Mouse (Mus musculus) fat pad, adult 2 months (tissue): ENCODE measurements around the gene Arap2.

ENCODE experiments used
- DNase-seq: peaks from one replicate; pipeline ENCODE4 v3.0.0-alpha.2; 2011; ENCODE audit warnings: low read depth, low spot score; ENCODE audit errors: extremely low read depth

Arap2 gene

DNA sequence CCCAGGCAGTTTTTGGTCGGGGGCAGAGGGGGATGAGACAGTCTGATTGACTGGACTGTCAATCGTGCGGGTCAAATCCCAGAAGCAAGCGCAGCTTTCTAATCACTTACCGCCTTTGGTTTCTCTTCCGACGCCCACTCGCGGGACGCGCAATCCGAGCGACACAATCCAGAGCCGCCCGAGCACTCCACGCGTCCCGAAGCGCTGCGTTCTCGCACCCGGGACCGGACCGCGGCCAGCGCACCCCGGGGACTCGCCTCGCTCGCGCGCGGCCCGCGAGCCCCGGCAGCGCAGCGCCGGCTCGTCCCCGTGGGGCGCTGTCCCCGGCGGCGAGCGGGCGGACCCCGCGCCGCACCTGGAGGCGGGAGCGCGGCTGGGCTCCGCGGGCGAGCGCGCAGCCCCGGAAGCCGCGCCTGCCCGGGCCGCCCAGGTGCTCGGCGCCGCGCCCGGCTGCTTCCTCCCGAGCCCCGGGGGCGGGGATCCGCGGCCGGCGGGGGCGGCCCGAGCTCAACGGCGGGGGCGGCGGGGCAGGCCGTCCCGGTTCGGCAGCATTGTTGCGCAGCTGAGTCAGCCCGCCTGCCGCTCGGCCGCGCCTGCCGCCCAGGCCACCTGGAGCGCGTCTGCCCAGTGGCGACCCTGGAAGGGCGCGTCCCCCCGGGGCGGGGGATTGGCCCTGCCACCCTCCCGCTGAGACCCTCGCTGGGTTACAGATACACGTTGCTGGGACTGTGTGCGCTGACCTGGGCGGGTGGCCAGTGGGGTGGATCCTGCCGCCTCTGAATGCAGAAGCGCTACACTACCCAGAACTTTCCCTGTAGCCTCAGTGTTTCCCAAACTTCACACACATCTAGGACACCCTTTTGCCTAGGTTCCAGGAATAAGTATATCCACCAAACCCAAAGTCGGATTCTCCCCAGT lies at the start of gene Arap2:
Gene Arap2, minus strand, starts transcription at position 376 of the 918 bp plus-strand sequence.
- DNase-seq: no peak

DNA sequence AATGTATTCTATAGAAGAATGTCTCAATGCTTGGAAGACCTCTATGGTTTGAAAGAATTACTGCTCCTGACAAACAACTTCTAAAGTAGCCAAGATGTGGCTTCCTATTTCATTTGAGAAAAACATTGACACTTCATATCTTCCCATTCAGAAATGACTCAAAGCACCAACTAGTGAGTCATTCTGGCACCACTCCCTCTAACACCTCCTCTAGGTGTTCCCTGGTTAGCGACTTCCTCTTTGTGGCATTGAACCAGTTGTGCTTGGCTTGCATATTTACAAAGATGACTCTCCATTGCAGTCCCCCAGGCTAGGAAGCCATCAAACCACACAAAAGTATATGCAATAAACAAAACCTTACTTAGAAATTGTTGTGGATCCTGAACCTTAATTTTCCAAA lies 49.8 kb upstream of the Arap2 start:
- DNase-seq: no peak

DNA sequence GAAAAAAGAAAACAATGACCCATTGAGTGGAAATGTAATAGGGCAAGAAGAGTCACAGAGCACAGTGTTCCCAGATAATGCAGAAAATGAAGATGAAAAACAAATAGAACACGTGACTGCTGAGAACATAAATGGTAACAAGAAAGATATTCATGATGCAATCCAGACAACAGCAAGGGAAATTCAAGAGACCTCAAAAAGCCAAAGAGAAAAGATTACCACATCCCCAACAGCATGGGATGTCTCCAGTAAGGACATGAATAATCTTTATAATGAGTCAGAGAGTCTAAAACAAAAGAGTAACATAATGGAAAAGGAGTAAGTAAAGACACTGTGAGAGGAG lies 48.1 kb upstream of the Arap2 start:
- DNase-seq: no peak

DNA sequence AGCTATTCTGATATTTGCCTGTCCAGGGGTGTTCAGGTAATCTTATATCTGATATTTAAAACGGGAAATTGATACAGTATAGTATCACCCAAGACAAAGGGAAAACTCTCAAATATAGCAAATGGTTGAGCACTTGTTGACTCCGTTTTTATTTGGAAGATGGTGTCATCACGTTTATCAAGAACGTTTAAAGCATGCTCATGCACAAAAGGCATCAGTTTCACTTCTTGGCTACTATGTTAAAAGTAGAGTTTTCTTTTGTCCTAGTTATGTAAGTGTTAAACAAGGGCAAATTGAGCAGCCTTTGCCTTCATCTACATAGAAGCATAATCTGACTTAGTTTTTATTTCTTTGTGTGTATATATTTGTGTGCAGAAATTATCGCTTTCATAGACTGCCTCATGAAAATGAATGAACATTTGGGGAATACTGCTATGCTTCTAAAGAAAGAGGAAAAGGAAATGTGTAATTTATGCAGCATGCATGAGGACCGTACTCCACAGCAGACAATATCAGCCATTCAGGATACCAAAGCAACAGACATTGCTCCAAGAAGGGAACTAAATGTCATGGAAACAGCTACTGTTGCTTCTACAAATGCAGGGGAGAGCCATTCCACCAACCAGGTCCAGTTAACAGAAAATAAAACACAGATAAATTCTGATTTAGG lies 47.6 kb upstream of the Arap2 start, which contains the start of gene Dthd1:
Gene Dthd1, plus strand, starts transcription at position 422 of the 670 bp plus-strand sequence.
- DNase-seq: no peak

DNA sequence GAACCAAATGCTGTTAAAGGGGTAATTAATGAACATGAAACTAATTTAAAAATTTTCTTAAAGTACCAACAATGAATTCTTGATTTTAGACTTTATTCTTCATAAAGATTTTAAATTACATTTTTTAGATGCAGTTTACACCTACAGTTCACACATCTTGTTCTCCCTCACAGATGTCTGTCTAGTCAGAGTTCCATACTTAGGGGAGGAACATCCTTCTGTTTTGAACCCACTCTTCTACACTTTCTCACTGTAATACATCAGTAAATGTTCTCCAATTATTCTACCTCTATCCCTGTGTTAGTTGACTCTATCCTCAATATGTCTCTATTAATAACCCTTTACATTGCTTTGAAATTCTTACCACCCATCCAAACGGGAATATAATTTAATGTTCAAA lies 26.8 kb upstream of the Arap2 start:
- DNase-seq: no peak

DNA sequence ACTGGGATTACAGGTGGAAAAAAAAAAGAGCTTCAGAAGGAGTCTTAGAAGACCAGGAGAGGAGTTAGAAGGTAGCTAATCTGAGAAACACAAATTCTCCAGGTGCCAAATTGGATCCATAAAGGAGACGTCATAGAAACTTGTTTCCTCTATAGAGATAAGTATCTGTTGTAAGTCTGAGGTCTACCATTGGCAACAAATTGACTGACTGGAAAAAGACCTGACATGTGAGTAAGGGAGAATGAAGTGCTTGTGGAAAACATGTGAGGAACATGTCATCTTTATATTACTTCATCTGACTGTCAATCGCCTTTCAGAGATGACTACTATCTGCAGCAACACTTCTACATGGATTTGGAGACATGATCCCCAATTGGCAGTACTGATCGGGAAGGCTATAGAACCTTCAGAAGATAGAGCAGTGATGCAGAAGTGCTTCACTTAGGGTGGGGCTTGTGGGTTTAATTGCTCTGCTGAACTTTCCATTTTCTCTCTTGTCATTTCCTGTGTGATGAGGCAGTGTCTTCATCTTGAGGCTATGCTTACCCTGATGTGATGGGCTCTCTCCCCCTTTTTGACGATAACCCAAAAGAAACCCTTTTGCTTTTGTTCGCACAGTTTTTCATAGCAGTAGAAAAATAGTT lies 25.1 kb upstream of the Arap2 start:
- DNase-seq: no peak

DNA sequence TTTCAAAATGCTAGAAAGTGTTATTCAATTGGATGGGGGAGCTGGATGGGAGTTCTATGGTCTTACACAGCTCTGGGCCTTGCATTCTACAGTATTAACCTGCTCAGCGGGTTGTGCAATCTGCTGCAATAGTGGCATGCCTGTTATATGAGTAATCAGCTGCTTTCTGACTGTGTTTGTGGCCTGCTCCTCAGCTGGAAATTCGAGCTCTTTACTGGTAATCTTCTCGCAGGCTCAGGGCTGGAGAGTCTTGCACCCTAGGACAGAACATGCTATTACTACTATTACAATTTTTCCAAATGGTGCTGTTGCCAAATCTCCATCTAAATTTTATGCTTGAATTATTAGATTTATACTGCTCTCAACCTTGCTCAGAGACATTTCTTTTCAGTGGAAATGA lies 20.9 kb upstream of the Arap2 start:
- DNase-seq: no peak

DNA sequence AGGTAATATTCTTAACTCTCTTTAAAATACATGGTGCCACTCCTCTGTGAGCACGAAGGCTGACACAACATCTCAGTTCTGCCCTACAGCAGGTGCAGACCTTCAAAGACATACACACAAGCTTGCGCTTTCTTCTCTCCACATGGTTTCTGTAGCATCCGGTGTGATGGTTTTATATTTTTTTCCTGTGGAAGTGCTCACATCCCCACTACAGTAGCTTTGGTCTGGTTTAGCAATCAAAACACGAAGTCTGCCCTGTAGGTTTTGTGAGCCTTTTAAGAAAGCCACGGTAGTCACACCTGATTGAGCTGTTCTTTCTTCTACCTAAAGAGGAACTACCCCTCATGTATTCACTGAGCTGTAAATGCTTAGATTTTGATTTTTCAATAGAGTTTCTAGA lies 12.7 kb upstream of the Arap2 start:
- DNase-seq: no peak

DNA sequence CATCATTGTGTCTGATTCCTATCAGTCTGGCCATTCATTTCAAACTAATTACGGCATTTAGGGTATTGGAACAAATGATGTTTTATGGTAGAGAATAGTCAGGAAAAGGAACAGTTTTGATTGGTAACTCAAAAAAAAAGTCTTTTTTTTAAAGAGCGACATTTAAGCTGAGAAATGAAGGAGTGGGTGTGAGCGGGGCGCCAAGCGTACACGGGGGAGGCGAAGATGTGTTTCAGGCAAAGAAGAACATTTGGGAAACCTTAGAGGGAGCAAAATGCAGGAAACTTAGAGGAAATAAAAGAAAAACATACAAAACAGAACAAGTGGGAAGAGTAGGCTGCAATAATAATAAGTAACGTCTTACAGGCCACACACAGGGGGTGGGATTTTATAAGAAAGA lies 11.8 kb upstream of the Arap2 start:
- DNase-seq: no peak

DNA sequence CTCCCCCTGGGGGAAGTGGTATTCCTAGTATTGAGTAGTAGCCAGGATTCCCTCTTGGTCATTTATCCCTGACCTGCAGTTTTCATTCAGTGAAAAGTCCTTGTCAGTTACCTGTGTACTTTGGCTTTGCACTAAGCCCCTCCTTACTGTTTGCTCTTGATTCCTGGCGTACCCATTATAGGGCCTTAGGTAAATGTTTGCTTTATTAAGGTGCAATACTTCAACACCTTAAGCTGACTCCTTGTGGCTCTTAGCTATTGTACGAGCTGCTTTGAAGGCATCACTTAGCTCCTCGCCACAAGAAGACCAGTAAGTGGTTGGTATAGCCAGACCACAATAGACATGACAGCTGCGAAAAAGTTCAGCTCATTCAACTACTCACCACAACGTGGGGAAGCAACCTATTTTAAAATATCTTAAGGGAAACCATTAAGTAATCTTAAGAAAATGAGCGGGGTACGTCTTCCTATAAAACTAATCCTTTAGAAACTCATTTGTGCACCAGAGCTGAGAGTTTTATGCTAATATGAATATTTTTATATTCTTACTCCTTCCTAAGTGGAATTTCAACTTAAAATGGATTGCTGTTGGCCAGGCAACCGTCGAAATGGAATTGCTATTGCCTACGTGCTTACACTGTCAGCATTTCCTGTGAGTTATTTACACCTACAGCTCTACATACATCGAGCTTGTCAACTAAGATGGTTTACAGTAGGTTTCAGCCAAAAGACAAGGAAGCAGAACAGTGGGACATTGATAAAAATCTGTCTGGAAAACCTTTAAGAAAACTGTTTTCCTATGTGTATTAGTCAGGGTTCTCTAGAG lies 6.0 kb upstream of the Arap2 start:
- no peak for DNase-seq

DNA sequence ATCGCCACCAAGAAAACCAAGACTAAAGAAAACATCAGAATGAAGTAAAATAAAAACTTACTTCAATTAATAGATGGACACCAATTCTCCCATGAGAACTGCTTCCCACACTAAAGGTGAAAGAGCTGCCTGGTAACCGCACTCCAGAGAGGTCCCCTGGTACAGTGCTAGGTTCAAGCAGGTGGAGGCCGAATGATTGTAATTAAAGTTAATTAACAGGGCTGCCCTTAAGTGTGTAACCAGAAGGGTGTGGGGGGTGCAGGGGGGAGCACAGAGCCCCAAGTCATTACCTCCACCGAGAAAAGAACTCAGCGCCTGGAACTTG lies 538 bp downstream of the Arap2 start:
- DNase-seq: no peak

DNA sequence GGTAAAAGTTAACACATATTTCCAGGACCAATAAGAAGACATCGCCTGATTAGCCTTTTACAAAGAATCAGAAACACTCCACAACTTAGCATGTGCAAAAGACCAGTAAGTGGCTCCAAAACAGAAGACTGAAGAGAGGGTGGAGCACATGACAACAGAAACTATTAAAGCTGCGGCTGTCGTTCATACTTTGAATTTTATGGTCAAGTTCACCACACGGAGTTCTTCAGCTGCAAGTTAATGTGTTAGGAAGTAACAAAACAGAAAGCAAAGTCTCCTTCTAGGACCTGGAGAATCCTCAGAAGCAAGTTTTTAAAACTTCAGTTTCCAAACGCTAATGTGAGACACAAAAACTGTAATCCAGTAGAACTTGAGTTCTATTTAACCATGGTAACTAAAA lies 1.8 kb downstream of the Arap2 start:
- DNase-seq: no peak

DNA sequence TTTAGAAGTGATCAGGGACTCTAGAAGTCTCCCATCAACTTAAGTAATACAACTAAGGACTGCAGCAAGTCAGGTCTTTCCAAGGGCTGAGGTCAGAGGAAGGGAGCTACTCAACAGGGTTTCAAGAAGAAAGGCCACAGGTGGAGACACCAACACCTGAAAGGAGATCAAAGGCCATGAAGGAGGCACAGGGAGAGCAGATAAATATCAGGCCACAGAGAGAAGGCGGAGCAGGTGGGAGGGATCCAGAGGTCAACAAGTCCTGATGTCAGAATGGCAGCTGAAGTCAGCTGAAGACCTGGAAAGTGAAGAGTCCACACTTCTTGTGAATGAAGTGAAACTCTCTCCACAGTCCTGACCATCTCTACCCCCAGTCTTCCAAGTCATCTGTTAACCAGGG lies 2.9 kb downstream of the Arap2 start:
- no peak for DNase-seq

DNA sequence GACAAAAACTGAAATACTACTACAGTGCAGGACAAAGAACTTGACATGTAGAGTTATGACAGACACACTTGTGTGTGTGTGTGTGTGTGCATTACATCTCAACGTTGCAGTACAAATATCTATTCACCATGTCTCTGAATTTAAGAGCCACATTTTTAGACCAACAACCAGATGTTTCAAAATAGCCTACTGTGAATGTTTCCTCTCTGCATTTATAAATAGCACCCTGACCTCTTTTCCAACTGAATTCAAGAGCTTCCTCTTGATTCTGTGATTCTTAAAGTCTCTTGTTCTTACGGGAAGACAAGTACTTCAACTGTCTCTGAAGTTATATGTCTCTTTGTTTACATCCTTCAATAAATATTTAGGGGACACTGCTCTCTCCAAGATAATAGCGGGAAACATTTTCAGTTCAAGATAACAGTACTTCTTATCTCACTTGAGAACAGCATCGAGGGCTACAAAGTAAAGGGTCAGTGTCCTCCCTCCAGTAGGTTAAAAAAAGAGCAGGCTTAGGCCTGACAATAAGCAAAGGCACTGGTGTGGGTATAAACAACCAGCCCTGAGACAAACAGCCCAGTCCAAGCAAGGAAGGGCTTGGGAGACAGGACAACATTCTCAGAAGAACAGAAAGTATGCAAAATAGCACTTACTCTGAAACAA lies 3.5 kb downstream of the Arap2 start:
- DNase-seq: no peak

DNA sequence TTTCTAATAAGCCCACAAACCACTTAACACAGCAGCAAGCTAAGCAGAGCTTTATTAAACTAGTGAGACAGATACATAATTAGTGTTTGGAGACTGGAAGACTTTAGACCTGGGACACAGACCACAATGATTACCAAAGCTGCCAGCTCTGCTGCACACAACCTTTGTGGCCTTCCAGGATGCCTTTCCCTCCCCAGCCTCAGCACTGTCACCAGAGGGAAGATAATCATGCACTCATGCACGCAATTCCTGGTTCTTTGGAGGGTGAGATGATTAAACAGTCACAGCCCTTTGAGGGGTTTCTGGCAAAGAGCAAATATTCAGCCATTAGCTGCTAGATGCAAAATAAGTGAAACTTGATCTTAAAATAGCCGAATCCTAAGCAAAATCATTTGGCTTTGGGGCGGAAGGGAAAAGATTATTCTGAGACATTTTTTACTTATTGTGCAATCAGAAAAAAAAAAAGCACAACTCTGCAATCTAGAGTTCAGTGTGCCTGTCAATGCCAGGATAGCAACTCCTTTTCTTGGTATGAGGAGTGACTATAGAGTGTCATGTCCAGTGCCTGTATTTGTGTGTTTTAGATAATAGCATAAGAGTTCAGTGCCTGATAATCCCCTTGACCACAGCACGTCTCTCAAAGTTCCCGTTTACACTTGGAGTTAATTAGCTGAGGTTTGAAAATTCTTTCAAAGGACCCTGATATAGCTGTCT lies 5.0 kb downstream of the Arap2 start:
- DNase-seq: no peak

DNA sequence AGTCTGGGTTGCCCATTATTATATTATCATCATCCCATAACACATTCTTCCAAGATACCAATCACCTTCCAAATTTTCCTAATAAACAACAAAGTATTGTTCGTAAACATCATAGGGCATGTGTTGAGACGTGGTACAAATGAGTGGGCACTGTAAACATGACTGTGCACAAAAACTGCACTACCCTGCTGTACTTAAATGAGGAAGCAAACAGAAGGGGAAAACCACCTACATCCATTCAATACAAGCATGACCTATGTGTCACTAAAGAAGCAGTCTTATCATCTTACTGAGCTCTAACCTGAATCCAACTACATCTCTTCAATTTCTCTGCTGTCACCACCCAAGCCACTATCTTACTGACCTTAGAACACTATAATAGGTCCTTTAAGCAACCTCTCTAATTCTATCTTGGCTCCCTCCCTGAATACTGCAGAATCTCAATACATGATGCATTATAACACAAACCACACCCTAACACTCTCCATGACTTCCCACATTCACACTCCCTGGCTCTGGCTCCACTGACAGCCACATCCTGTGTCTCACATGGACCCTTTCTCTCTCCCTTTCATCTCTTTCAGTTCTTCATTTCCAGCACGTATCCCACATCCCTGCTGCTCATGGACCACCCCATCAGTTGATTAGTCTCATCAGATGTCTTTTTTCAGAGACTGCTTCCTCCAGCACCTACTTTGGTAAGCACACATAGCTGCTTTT lies 10.0 kb downstream of the Arap2 start:
- DNase-seq: no peak

DNA sequence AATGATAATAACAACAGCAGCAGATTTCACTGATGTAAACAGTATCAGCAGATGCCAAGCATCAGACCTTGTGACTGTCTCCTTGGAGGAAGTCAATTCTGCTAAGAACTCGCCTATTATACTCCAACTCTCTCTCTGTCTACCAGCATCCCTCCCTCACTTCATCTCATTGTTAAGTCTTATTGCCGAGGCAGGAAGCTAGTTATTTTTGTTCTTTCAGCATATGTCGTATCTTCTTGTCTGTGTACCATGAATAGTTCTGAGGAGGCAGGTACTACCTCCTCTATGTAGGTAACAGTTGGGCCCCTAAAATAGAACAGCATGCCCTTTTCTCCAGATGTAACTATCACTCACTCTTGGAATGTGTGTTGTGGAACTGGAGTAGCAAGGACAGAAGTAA lies 13.0 kb downstream of the Arap2 start:
- DNase-seq: no peak

DNA sequence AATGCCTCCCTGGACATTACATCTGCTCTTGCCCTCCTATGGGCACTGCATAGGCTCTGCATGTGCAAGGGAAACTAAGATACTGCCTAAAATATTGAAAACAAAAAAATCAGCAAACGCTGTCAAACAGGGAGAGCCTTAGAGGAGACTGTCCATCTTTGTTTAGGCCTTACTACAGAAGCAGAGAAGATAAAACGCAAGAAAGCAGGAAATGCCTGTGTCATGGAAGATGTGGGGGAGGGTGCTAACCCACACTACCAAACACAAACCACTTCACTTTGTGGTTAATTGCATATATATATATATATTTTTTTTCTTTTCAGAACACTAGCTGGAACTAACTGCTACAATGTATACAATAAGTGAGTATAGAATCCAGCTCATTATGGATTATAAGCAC lies 14.3 kb downstream of the Arap2 start:
- DNase-seq: no peak

DNA sequence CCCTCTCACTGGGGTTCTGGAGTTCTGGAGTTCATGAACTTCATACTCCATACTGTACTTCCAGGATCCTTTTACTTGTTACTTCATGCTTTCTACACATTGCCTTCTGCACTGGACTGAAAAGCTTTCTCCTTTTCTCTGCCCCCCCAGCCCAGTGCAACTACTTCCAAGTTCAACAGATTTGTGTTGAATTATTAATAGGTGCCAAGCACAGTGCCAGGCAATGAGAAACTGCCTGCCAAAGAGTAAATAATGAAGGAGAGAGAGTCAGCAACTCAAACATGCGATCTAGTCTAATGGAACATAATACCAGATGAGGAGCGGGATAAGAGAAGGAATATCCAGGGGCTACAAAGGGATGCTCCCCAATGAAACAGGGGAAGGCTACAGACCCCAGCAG lies 17.8 kb downstream of the Arap2 start:
- no peak for DNase-seq
